Mouse (Mus musculus): ENCODE measurements at regions not wholly inside any gene's neighbourhood (a gene's known extent, or its start where the extent isn't known, plus 50 kb on each side); places are given as distances from the start of the nearest gene placed in this dataset.
"Not testable (repeated sequence)": the region's sequence is repeated elsewhere in the genome, so short reads cannot be mapped to it uniquely, and the experiment has no call there.

GRCm38 (mm10) chr14:74180066-74180465 lies 460.6 kb upstream of the Htr2a start:
- in situ Hi-C loops (cut with MboI, MseI), result no loop called here

GRCm38 (mm10) chr14:74182996-74183395 lies 457.6 kb upstream of the Htr2a start:
- in situ Hi-C loops (cut with MboI, MseI), result no loop called here

GRCm38 (mm10) chr14:74201710-74202109 lies 438.9 kb upstream of the Htr2a start:
- in situ Hi-C loops (cut with MboI, MseI), result loop anchor here in 1 of 2 experiments (25.0 kb wide), 1 partner anchor 961 kb away; no protein-coding TSS in a partner anchor

- in situ Hi-C loops (cut with MboI, MseI), result loop anchor here in 1 of 2 experiments (25.0 kb wide), 1 partner anchor 957 kb away; no protein-coding TSS in a partner anchor
Measured at GRCm38 (mm10) chr14:74205011-74205410, 435.6 kb upstream of the Htr2a start.

GRCm38 (mm10) chr14:74217914-74218446 lies 422.7 kb upstream of the Htr2a start:
- in situ Hi-C loops (cut with MboI, MseI), result loop anchor here in 1 of 2 experiments (25.0 kb wide), 1 partner anchor 944 kb away; no protein-coding TSS in a partner anchor

- in situ Hi-C loops (cut with MboI, MseI), result loop anchor here in 1 of 2 experiments (25.0 kb wide), 1 partner anchor 943 kb away; no protein-coding TSS in a partner anchor
Measured at GRCm38 (mm10) chr14:74219761-74220160, 420.9 kb upstream of the Htr2a start.

GRCm38 (mm10) chr14:74222093-74222492 lies 418.5 kb upstream of the Htr2a start:
- in situ Hi-C loops (cut with MboI, MseI), result loop anchor here in 1 of 2 experiments (25.0 kb wide), 1 partner anchor 940 kb away; no protein-coding TSS in a partner anchor

- in situ Hi-C loops (cut with MboI, MseI), result no loop called here
Measured at GRCm38 (mm10) chr14:74229560-74230187, 411.0 kb upstream of the Htr2a start.

- in situ Hi-C loops (cut with MboI, MseI), result no loop called here
Measured at GRCm38 (mm10) chr14:74240212-74240611, 400.4 kb upstream of the Htr2a start.

- in situ Hi-C loops (cut with MboI, MseI), result no loop called here
Measured at GRCm38 (mm10) chr14:74249263-74249878, 391.3 kb upstream of the Htr2a start.

GRCm38 (mm10) chr14:74250021-74250420 lies 390.6 kb upstream of the Htr2a start:
- in situ Hi-C loops (cut with MboI, MseI), result loop anchor here in 1 of 2 experiments (10.0 kb wide), 1 partner anchor 1025 kb away; no protein-coding TSS in a partner anchor

- in situ Hi-C loops (cut with MboI, MseI), result loop anchor here in 1 of 2 experiments (10.0 kb wide), 1 partner anchor 1028 kb away; no protein-coding TSS in a partner anchor
Measured at GRCm38 (mm10) chr14:74252189-74253145, 388.2 kb upstream of the Htr2a start.

- in situ Hi-C loops (cut with MboI, MseI), result loop anchor here in 1 of 2 experiments (10.0 kb wide), 1 partner anchor 1030 kb away; no protein-coding TSS in a partner anchor
Measured at GRCm38 (mm10) chr14:74255000-74255399, 385.6 kb upstream of the Htr2a start.

GRCm38 (mm10) chr14:74259437-74259836 lies 381.2 kb upstream of the Htr2a start:
- in situ Hi-C loops (cut with MboI, MseI), result loop anchor here in 1 of 2 experiments (10.0 kb wide), 1 partner anchor 1035 kb away; no protein-coding TSS in a partner anchor

GRCm38 (mm10) chr14:74267086-74267485 lies 373.6 kb upstream of the Htr2a start:
- in situ Hi-C loops (cut with MboI, MseI), result no loop called here

GRCm38 (mm10) chr14:74294560-74294959 lies 346.1 kb upstream of the Htr2a start:
- in situ Hi-C loops (cut with MboI, MseI), result no loop called here

- in situ Hi-C loops (cut with MboI, MseI), result no loop called here
Measured at GRCm38 (mm10) chr14:74304483-74304882, 336.2 kb upstream of the Htr2a start.

- in situ Hi-C loops (cut with MboI, MseI), result no loop called here
Measured at GRCm38 (mm10) chr14:74306717-74307307, 333.8 kb upstream of the Htr2a start.

GRCm38 (mm10) chr14:74309451-74309850 lies 331.2 kb upstream of the Htr2a start:
- in situ Hi-C loops (cut with MboI, MseI), result not testable (repeated sequence)

- in situ Hi-C loops (cut with MboI, MseI), result no loop called here
Measured at GRCm38 (mm10) chr14:74327291-74327690, 313.3 kb upstream of the Htr2a start.

- in situ Hi-C loops (cut with MboI, MseI), result loop anchor here in 1 of 2 experiments (25.0 kb wide), 1 partner anchor 612 kb away; no protein-coding TSS in a partner anchor
Measured at GRCm38 (mm10) chr14:74350751-74351150, 289.9 kb upstream of the Htr2a start.
